Mouse (Mus musculus) heart, postnatal 0 days (tissue): ENCODE measurements around the gene Fancd2.

Experiments used
- CTCF ChIP-seq: IDR thresholded peaks from 2 replicates; pipeline ENCODE4 v1.5.1; 2016; ENCODE audit warnings: antibody characterized with exemption, control low read depth, low read depth
- EP300 ChIP-seq: IDR thresholded peaks from 2 replicates; pipeline ENCODE4 v1.6.1; 2016; ENCODE audit warnings: antibody characterized with exemption, low read depth

DNA sequence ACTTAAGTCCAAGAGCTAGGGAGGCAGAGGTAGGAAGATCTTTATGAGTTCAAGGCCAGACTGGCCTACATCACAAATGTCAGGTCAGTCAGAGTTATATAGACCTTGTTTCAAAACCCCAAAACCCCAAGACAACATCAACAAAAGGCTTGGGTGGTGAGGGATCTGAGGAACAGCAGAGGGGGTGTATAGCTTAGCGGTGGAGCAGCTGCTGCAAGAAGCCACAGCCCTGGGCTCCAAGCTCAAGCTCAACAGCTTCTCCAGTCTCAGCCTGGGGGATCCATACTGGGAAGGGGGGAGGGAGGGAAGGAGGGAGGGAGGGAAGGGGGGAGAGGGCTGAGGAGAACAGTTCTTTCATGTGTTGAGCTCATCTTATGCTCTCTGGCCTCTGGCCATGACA lies 25.8 kb upstream of the Fancd2 start:
- no peak for TF ChIP-seq CTCF
- no peak for TF ChIP-seq EP300
